10 mouse cellular contexts compared by ENCODE assay signal in genomic region chr2:33717378-33717777, GRCm38 (mm10).
DNase-seq lines count a peak whose midpoint lies in the region; ATAC-seq lines count a peak whose summit lies in the region.
"Had no signal": no experiment of that assay in that cellular context is flagged by ENCODE, and none has a peak within 500 bp of the region (broad histone marks: within the 10 kb centered on the region; RNA-seq: fewer than 3 reads in every experiment).

No protein-coding gene starts in this region.

- no peak overlapping the region for H3K4me3 ChIP-seq in heart, embryonic 15.5 days
- no peak overlapping the region for H3K4me3 ChIP-seq in hindbrain, embryonic 14.5 days (replicated peaks; ENCODE audit: low read length)
- H3K4me3 ChIP-seq in midbrain, embryonic 15.5 days, result no peak overlapping the region

- DNase-seq in heart, adult 18-20 months, result no peak
- DNase-seq in NIH3T3 (ENCODE audit: low read depth), result peak; percentile 34
- DNase-seq in hindbrain, embryonic 14.5 days (ENCODE audit: low spot score), result no peak
- DNase-seq in testis, postnatal 14 days (ENCODE audit: low spot score), result no peak
- DNase-seq in adrenal gland, adult 8-10 months, result no peak
- DNase-seq: cerebellum, adult 9-10 months had no signal

- no peak overlapping the region for H3K27ac ChIP-seq in heart, embryonic 15.5 days
- no peak overlapping the region for H3K27ac ChIP-seq in hindbrain, embryonic 14.5 days
- H3K27ac ChIP-seq in midbrain, embryonic 15.5 days, result no peak overlapping the region

- 43% methylated on average over 11 of the region's 11 CpGs for WGBS in heart, embryonic 15.5 days
- 46% methylated on average over 11 of the region's 11 CpGs for WGBS in hindbrain, embryonic 14.5 days
- WGBS in midbrain, embryonic 15.5 days, result 39% methylated on average over 11 of the region's 11 CpGs

- H3K36me3 ChIP-seq in heart, embryonic 15.5 days, result no peaks in the 10 kb centered on the region
- H3K36me3 ChIP-seq in hindbrain, embryonic 14.5 days (replicated peaks; ENCODE audit: control insufficient read depth, insufficient read depth), result no peaks in the 10 kb centered on the region
- no peaks in the 10 kb centered on the region for H3K36me3 ChIP-seq in midbrain, embryonic 15.5 days (replicated peaks)

- H3K9ac ChIP-seq in heart, embryonic 15.5 days, result no peak overlapping the region
- H3K9ac ChIP-seq in hindbrain, embryonic 14.5 days, result no peak overlapping the region
- no peak overlapping the region for H3K9ac ChIP-seq in midbrain, embryonic 15.5 days

- H3K9me3 ChIP-seq in heart, embryonic 15.5 days (replicated peaks), result no peaks in the 10 kb centered on the region
- no peaks in the 10 kb centered on the region for H3K9me3 ChIP-seq in hindbrain, embryonic 14.5 days (ENCODE audit: control insufficient read depth, low read length)
- H3K9me3 ChIP-seq in midbrain, embryonic 15.5 days, result no peaks in the 10 kb centered on the region

- H3K4me2 ChIP-seq in heart, embryonic 15.5 days, result peak overlapping the region; percentile 39; the same call in 1 of the 2 replicates
- H3K4me2 ChIP-seq in hindbrain, embryonic 14.5 days (replicated peaks), result peak overlapping the region; percentile 20; the same call in 1 of the 2 replicates
- H3K4me2 ChIP-seq in midbrain, embryonic 15.5 days, result peak overlapping the region; percentile 28
- H3K4me2 ChIP-seq: liver, embryonic 11.5 days had no signal

- H3K4me1 ChIP-seq in heart, embryonic 15.5 days (replicated peaks), result peaks cover 17% of the 10 kb centered on the region
- H3K4me1 ChIP-seq in hindbrain, embryonic 14.5 days (replicated peaks; ENCODE audit: control insufficient read depth, insufficient read depth, low read length), result peaks cover 54% of the 10 kb centered on the region
- peaks cover 56% of the 10 kb centered on the region for H3K4me1 ChIP-seq in midbrain, embryonic 15.5 days

- H3K27me3 ChIP-seq in heart, embryonic 15.5 days, result peaks cover 42% of the 10 kb centered on the region
- H3K27me3 ChIP-seq in hindbrain, embryonic 14.5 days (ENCODE audit: control insufficient read depth, insufficient read depth, low read length), result peaks cover 8% of the 10 kb centered on the region; the same call in 1 of the 2 replicates
- H3K27me3 ChIP-seq in midbrain, embryonic 15.5 days (replicated peaks), result peaks cover 17% of the 10 kb centered on the region; the same call in 1 of the 2 replicates

- no peak for ATAC-seq in heart, embryonic 15.5 days (replicated peaks; ENCODE audit: insufficient number of reproducible peaks, insufficient read depth, low FRiP score, low read depth)
- no peak for ATAC-seq in hindbrain, embryonic 14.5 days (ENCODE audit: low FRiP score)
- ATAC-seq in midbrain, embryonic 15.5 days (replicated peaks), result no peak
- no peak for ATAC-seq in CD4-positive, CD25-positive, alpha-beta regulatory T cell, adult 4 months
